Mouse (Mus musculus) kidney, adult 2 months (tissue): ENCODE results near the gene Rbms1.

Source experiments
- CTCF ChIP-seq: fragments of 200-500 bp; conservative IDR thresholded peaks from 2 replicates; pipeline ENCODE4 v1.5.1; 2011; ENCODE audit warnings: low read depth, mild to moderate bottlenecking, control low read depth, low read length, moderate library complexity, mixed read lengths; ENCODE audit not compliant: insufficient read depth, insufficient read length
- POLR2A ChIP-seq: fragments of 200-500 bp; IDR thresholded peaks from one replicate; pipeline ENCODE4 v1.6.1; 2011; ENCODE audit warnings: low read depth, low read length, control low read depth

DNA sequence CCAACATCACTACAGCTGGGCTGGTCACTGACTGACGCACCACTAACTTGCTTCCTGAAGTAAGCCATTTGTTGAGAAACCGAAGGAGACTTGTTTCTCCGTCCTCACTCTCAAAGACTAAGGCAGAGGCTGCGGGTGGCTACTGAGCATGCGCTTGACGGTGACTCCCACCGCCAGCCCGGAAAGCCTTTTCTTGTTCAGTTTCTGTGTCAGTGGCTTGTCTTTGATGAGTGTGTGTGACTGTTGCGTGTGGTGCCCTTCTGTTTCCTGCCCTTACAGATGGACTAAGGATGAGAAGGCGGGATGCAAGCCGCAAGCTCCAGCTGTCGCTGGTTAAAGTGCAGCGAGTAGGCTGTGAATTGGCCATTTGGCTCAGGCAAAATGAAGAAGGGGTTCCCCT lies 245.6 kb downstream of the Rbms1 start:
- TF ChIP-seq CTCF (no peak), POLR2A (no peak)
